Mouse (Mus musculus): ENCODE data around the gene Zfp219.
"Not testable (repeated sequence)": the region's sequence is repeated elsewhere in the genome, so short reads cannot be mapped to it uniquely, and the experiment has no call there.

Gene Zfp219

DNA sequence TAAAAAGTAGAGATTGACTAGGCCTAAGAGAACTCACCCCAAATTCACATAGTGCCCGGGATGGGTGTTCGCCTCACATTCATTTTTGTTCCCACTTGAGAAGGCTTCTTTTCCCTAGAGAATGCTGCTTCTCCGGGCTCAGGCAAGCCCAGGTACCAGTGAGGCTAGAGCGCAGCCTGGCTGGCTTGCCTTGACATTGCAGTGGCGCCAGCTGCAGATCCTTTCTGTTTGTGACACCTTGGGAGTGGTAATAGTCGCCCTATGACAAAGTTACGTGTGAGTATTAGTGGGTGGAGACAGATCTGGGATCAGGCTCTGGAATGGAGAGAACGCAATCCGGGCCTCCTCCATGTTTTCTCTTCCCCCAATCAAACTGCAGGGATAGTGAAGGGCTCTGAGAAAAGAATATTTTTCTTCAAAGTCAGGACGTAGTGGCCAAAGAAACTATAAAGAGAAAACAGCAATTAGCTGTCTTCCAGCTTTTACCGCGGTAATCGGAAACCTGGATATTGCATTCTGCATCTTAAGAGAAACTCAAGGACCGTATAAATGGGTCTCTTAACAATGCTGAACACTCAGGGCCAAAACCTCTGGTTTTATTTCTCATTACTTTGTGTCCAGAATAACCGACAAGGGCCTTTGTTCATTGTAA lies at the start of gene Zfp219:
Gene Zfp219 (minus strand): TSS at position 248 of the 652 bp plus-strand sequence.
- peak; percentile 79 for DNase-seq (ENCODE audit: low read depth, low spot score)

DNA sequence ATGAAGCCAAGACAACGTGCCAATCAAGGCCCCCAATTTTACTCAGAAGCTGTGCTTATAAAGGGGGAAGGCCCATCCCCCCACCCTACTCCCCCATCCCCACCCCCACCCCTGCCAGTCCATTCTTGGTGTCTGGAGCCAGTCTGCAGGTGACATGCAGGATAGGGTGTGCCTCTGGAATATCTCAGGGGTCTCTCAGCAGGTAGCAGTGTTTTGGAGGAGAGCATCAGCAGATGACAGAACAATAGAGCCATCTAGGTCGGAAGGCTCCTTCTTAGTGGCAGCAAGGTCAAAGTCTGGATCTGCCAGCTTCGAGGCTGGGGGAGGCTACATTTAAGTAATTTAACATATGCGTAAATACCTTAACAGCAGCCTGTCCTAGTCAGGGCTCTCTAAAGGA lies 45.6 kb upstream of the Zfp219 start:
- DNase-seq (ENCODE audit: low read depth, low spot score) = no peak

DNA sequence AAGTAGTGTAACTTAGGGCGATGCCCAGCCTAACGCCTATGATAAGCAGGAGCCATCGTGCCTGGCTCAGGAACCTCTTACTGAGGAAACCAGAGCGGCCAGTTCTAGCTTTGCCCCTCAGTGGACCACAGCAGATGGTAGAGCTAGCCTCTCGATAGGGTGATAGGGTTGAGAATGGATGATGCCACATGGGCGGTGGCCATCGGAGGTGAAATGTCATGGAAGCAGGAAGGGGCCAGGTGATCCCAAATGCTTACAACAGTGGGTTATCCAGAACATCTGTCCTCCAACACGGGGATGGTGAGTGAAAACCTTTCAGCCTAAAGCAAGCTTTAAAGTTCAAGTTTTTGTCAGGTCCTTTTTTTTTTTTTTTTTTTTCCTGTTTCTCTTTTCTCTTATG lies 41.3 kb upstream of the Zfp219 start:
- no peak for DNase-seq (ENCODE audit: low read depth, low spot score)

DNA sequence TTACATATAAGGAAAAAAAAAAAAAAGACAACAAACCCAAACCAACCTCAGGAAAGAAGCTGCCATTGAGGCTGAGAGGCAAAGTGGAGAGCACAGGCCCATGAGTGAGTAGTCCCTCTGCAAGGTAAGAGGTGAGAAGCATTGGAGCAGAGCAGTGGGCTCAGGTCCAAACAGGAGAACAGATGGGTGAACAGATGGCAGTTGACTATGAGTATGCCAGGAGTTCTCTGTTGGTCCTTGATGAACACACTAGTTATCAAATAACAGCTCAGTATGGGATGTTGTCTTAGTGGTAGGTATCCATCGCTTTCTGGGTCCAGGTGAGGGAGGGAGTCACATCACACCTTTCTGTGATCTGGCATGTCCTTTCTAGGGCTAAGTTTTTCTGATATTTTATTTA lies 40.3 kb upstream of the Zfp219 start:
- no peak for DNase-seq (ENCODE audit: low read depth, low spot score)

DNA sequence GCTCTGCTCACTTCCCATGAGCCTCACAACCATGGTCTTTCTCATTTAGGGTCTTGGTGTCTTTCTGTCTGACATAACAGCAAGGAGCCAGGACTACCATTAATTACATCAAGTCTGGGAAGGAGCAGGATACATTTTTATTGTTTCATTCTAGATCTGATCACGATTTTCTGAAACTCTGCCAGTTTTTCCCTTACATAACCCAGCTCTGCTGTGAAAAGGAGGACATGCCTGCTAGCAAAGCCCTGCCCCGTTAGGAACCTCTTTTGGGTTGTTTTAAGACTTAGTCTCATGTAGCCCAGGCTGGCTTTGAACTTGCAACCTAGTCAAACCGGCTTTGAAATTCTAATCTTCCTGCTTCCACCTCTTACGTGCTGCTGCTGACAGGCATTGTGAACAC lies 39.4 kb upstream of the Zfp219 start:
- no peak for DNase-seq (ENCODE audit: low read depth, low spot score)

DNA sequence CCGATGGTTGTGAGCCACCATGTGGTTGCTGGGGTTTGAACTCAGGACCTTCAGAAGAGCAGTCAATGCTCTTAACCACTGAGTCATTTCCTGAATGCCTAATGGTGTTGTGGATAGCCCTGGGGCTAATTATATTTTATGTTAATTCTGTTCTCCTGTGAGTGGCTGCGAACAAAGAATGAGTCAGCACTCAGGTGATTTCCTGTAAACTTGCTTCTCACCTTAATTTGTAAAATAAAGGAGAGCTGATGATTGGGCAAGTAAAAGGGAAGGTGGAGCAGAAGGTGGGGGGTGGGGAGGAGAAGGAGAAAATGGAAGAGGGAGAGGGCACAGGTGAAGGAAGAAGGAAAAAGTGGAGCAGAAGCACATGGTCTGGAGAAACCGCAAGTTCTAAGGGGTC lies 32.2 kb upstream of the Zfp219 start:
- not testable (repeated sequence) for DNase-seq (ENCODE audit: low read depth, low spot score)

DNA sequence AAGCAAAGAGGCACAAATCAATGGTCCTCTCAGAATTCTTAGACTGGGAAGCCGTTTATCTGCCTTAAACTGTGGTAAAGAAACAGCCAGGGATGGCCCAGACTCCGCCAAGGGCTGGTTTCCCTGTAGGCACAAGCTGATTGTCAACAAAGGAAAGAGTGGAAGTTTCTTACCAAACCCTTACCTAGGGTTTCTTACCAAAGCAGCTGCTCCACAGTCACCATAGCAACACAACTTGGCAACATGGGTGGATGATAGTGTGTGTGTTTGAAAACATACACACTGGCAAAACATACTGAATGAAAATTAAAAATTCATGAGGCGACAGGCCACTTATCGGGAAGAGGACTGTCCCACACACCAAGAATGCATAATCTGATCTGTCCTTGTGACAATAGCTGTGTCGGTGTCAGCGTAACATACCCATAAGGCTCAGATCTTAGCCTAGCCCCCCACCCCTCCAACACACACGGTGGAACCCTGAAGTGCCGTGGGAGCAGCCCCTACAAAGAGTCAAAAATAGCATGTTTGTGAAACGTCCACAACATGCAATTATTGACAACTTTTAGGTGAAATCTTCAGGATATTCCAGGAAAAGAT lies 25.5 kb upstream of the Zfp219 start:
- no peak for DNase-seq (ENCODE audit: low read depth, low spot score)

DNA sequence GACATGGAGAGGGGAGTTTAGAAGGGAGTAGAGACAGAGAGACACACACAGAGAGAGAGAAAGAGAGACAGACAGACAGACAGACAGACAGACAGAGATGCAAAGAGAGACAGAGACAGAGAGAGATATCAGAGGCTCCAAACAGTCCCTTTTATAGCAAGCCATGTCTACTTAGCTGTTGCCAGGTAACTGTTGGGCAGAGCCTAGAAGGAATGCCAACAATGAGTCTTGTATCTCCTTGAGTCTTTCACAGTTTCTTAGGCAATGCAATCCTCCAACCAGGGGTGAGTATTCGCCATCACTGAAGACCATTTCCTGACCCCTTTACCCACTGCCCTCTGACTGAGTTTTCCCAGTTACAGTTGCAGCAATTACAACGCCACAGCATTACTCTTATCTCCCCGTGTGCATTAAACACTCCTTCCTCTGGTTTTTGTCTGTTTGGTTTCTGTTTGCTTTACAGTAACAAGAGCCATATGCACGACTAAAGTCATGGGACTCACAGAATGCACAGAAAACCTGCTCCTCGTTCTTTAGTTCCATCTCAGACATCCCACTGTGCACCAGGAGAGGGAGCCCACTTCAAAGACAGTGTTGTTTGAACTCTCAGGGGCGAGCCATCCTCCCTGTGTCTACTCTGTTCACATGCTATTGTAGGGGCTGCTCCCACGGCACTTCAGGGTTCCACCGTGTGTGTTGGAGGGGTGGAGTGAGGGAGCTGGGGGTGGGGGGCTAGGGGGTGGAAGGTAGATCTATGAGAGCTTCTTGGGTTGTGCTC lies 24.6 kb upstream of the Zfp219 start:
- peak; percentile 52 for DNase-seq (ENCODE audit: low read depth, low spot score)

DNA sequence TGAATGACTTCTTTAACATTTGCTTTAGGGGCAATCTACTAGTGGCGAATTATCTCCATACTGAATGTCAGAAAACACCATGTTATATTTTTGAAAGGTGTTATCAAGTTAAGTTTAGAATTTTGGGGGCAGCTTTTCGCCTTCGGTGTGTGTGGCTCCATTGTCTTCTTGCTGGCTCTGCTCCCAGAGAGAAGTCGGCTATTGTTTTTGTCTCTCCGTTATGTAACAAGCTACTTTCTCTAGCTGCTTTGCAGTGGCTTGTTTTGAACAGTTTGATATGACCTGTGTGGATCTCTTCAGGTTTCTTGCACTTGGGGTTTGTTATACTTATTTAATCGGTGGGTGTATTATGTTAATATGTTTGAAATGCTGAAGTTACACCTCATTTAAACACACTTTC lies 22.9 kb upstream of the Zfp219 start:
- no peak for DNase-seq (ENCODE audit: low read depth, low spot score)

DNA sequence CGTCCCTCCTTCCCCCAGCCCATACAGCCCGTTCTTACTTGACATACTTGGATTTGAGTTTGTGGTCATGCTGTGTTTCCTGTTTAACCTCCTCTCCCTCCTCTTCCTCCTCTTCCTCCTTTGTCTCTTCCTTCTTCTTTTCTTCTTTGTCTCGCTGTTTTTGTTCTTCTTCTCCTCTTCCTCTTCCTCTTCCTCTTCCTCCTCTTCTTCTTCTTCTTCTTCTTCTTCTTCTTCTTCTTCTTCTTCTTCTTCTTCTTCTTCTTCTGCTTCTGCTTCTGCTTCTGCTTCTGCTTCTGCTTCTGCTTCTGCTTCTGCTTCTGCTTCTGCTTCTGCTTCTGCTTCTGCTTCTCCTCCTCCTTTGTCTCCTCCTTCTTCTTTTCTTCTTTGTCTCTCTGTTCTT lies 21.8 kb upstream of the Zfp219 start, which contains the start of gene Olfr221:
Gene Olfr221 (minus strand): TSS at position 101 of the 400 bp plus-strand sequence.
- not testable (repeated sequence) for DNase-seq (ENCODE audit: low read depth, low spot score)

DNA sequence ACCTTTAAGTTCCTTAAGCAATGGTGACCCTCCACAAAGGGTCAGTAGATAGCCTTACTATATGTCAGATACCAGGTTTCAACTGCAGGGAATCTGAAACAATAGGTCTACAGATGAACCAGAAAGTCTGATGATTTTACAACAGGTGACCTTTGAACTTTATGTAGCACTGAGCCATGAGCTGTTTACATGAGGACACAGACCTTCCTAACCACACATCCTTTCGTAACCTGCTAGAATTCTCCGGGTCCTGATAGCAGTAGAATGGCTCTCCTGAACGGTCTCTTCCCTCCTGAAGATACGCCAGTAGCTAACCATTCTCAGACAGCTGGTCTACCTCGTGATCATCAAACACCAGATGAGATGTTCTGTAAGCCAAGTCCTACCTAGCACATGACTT lies 18.8 kb upstream of the Zfp219 start:
- DNase-seq (ENCODE audit: low read depth, low spot score) = no peak

DNA sequence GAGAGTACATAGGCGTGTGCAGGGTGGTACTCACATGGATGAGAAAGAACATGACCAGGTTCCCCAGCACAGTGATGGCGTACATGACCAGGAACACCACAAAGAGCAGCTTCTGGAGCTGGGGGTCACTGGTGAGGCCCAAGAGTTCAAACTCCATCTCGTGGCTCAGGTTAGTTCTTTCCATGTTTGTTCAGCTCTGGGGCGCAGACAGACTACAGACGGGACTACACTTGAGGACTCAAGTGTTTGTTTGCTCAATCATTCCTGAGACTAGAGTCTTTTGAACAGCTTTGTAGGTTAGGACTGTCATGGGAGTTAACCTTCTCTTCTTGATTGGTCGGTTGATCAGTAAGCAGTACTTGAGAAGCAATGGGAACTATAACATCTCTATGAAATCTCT lies 15.4 kb upstream of the Zfp219 start:
- no peak for DNase-seq (ENCODE audit: low read depth, low spot score)

DNA sequence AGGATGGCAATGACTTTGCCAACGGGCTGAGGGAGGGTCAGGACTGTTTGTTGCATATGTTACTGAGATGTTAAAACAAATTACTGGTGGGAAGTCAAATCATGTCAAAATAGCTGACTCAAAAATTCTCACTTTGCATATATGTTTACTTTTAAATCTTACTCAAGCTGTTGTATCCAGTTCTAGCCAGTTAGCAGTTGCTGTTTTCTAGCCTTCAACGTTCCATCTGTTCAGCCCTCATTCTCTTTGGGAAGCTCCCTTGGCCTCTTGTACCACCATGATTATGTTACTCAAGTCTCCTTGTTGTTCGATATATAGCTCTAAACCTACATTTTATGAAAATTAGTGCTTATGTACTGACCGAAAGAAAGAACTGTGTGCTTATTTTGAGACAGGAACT lies 5.8 kb upstream of the Zfp219 start:
- DNase-seq (ENCODE audit: low read depth, low spot score) = no peak

DNA sequence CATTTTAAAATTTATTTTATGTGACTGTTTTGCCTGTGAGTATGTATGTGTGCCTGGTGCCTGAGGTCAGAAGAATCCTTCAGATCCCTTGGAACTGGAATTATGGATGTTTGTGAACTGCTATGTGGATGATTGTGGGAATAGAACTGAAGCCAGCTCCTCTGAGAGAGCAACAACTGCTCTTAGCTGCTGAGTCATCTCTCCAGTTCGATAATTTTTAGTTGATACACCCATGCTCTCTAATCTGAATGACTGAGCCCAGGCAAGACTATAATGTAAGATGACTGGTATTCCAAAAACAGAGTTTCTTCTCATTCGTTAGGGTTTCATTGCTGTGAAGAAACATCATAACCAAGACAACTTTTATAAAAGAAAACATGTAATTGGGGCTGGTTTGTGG lies 3.6 kb upstream of the Zfp219 start:
- no peak for DNase-seq (ENCODE audit: low read depth, low spot score)

DNA sequence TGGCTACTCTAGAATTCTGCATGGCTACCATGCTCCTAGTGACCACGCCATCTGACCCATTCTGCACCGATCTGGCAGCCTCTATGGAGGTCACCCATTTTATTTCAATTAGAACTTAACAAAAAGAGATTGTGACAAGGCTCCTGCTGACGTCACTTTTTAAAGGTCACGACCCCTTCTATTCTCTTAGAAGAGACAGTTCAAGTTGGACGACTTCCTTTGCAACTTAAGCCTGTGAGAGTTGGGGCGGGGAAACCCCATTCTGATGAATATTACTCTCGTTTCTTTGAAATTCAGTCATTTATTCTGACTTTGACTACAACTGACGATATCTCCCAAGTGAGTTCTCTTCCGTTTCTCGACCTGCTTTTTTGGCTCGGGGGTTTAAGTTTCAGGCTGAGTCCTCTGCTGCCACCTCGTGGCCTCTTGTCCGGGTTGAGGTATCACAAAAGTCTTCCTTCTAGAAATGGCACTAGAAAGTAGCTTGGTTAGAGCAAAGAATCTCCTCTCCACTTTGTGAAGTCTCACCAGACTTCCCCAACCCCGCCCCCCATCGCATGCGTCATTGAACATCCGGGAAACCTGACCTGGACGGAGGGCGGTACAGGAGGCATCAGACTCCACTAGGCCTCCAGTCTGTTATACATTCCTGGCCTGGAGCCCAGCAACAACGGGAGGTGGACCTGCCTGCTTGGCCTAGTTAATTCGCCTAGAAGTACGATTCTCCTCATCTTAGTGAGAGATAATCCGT lies 2.4 kb upstream of the Zfp219 start:
- peak; percentile 95 for DNase-seq (ENCODE audit: low read depth, low spot score)

DNA sequence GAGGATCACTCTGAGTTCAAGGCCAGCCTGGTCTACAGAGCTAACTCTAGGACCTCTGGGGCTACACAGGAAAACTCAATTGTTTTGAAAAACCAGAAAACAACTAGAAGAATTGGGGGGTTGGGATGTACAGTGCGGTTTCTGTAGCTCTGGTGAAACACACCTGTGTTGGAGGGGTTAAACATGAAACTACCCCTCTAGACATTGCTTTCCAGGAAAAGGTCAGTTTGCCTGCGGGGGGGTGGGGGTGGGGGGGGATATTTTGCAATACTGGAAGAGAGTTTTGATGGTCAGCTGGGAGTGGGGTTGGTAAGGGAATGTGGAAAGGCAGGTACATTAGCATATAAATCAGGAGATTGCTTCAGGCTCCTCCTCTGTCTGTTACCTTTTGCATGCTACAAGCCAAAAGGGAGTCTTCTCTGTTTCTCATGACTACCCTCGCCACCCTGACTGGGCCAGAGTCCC lies 1.7 kb upstream of the Zfp219 start:
- no peak for DNase-seq (ENCODE audit: low read depth, low spot score)

DNA sequence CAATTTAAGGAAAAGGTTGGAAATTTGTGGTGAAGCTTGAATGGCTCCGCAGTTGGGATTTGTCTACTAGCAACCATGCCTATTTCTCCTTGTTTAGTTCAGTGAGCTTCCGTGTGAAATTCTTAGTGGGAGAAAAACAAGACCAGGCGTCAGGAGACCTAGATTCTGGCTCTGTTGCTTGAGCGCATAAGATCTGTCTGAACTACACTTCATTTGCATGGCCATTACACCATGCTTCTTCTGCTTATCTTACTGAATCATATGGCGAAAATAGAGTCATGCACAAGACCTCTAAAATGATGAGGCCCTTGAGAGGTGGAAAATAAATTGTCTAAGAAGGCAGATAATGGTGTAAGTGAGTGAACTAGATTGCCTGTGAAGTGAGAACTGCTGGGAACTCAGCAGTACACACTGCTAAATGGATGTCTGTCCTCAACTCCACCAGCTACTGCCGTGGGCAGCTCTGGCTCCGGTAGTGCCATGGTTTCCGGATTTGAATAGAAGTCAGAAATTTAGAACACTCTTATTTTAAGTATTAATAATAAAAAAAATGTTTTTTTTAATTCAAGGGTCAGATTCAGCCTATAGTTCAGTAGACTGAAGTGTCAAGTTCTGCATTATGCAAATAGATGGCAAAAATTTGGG lies 1.2 kb upstream of the Zfp219 start:
- DNase-seq (ENCODE audit: low read depth, low spot score) = no peak

DNA sequence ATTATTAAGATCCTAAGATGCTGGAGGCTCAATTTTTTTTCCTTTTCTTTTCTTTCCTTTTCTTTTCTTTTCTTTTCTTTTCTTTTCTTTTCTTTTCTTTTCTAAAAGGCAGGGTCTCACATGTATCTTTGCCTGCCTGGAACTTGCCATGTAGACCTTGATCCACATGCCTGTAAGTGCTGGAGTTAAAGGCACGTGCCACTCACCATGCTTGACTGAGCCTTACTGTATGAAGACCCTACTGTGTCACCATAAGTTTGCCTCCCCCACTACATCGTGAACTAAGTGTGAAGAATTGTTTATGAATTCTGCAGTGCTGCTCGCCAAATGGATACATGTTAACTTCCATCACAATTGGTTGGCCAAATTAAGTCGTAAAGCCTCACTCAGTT lies 601 bp upstream of the Zfp219 start:
- DNase-seq (ENCODE audit: low read depth, low spot score) = no peak

DNA sequence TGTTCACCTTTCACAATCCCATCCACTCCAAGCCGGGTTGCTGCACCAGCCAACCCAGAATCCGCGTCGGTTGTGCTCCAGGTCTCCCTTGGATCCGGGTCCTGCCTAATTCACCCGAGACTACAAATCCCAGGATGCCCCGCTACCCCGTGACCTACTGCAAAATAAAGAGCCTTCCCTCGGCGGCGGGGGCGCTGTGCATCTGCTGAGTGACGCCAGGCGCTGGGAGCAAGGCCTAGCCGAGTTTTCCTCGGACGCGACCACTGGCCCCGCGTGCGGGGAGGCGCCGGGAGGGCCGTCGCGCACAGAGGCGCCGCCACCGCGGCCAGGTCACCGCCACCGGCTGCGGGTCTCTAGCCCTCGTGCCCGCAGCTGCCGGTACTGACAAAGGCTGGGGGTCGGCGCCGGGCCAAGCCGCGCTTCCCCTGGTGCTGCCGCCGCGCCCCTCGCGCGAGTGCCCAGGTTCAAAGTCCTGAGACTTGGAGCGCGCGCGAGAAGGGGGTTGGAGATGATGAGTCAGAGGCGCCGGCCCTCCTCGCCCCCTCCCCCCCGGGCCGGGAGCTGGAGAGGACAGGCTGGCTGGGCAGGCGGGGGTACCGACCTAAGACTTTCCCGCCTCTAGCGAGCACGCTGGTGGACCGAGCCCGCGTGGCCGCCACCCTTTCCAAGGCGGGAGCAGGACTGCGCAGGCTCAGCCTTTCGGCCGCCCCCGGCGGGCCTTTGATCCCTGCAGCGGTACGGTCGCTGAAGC lies 768 bp downstream of the Zfp219 start:
- DNase-seq (ENCODE audit: low read depth, low spot score) = peak; percentile 97

DNA sequence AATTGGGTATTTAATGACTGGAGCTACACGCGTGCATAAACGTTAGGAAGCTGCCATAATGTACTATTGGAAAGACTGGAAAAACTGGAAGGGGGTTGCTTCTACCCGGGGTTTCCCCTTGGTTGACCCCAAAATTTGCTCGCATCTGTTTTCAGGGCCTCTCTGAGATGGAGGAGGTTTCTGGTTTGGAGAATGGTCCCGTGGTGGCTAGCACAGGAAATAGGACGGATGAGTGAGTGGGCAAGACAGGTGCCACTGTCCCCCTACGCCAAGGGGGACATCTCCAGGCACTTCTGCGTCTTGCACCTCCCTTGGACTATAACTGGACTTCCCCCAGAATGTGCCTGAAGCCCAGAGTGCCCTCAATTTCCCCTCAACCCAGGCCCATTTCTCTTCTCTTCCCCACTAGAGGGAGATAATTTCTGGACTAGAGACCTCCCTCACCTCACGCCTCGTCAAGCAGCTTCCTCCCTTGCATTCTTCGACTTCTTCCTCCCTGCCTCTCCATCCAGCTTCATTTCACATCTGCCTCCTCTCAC lies 1.4 kb downstream of the Zfp219 start:
- no peak for DNase-seq (ENCODE audit: low read depth, low spot score)

Measured in CD4-positive, CD25-positive, alpha-beta regulatory T cell, adult 2 months (primary cell).